Mouse (Mus musculus) erythroblast, embryonic 14.5 days (primary cell): Measurements from ENCODE around the gene Tbc1d22b.

Experiments used
- GATA1 ChIP-seq: IDR thresholded peaks from 2 replicates; pipeline ENCODE4 v1.6.1; 2012; ENCODE audit warnings: low read length, inconsistent platforms, mixed read lengths
- TAL1 ChIP-seq: IDR thresholded peaks from 3 replicates; pipeline ENCODE4 v1.6.1; 2012; ENCODE audit warnings: low read length, inconsistent platforms, mixed read lengths

GRCm38 (mm10) chr17:29579579-29580126, 30.1 kb downstream of the Tbc1d22b start:
- TF ChIP-seq TAL1 (no peak), GATA1 (no peak)
